Mouse (Mus musculus): Measurements from ENCODE around the gene Gm49711. TPM values are rescaled to one million over a fixed set of nuclear protein-coding genes. Genes with fewer than 3 reads are reported as not detected.

Gene Gm49711
- polyA plus RNA-seq, 1 experiment from 2014 or later, result not detected

DNA sequence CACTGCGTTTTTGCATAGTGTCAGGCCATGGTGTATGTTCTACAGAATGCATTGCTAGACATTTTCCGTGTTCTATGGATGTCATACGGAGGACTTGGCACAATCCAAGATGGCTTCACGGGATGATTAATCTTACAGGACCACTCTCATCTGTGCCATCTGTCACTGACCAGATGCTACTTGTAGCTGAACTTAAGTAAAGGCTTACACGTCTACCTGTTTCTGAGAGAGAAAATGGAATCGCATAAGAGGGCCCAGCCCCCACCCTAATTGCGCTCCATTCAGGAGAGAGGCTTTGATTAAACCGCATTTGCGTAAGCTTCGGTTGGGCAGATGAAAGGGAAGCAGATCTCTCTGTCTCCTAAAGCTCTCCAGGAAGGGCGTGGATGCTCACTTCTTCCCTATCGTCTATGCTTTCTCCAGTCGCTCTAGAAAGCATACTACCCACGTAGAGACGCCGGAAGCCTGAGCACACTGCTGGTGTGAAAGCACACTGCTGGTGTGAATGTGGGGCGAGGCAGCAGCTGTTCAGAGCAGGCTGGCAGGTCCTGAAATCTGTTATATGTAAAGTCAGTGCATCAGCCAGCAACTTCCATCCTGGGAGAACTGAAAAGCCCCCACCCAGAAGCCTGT, 62.9 kb downstream of the Gm49711 start:
- Histone ChIP-seq H3K27me3 (no peaks in the 10 kb centered on the region), H3K4me1 (replicated peaks) (peaks cover 6% of the 10 kb centered on the region; the same call in 1 of the 2 replicates), H3K36me3 (replicated peaks) (no peaks in the 10 kb centered on the region), H3K9ac (no peak overlapping the region), H3K9me3 (replicated peaks) (no peaks in the 10 kb centered on the region; the same call in 1 of the 2 replicates), H3K4me2 (no peak overlapping the region), H3K27ac (replicated peaks) (no peak overlapping the region), H3K4me3 (replicated peaks) (no peak overlapping the region)
- 72% methylated on average over 17 of the region's 17 CpGs for WGBS (ENCODE audit: insufficient replicate concordance)
- ATAC-seq (ENCODE audit: insufficient read depth), result no peak

DNA sequence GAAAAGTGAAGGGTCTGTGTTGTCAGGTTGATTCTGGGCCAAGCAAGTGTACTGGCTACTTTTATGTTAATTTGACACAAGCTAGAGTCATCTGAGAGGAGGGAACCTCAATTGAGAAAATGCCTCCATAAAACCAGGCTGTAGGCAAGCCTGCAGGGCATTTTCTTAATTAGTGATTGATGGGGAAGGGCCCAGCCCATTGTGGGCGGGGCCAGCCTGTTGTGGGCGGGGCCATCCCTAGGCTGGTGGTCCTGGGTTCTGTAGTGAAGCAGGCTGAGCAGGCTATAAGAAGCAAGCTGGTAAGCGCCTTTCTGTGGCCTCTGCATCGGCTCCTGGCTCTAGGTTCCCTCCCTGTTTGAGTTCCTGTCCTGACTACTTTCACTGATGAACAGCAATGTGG, 69.1 kb downstream of the Gm49711 start:
- no peaks in the 10 kb centered on the region for H3K36me3 ChIP-seq (replicated peaks)
- no peak overlapping the region for H3K4me3 ChIP-seq (replicated peaks)
- no peaks in the 10 kb centered on the region for H3K27me3 ChIP-seq
- no peaks in the 10 kb centered on the region for H3K4me1 ChIP-seq (replicated peaks)
- no peaks in the 10 kb centered on the region; the same call in 1 of the 2 replicates for H3K9me3 ChIP-seq (replicated peaks)
- H3K9ac ChIP-seq, result no peak overlapping the region
- H3K4me2 ChIP-seq, result no peak overlapping the region
- H3K27ac ChIP-seq (replicated peaks), result no peak overlapping the region
- 36% methylated on average over 4 of the region's 4 CpGs for WGBS (ENCODE audit: insufficient replicate concordance)
- ATAC-seq (ENCODE audit: insufficient read depth), result no peak

DNA sequence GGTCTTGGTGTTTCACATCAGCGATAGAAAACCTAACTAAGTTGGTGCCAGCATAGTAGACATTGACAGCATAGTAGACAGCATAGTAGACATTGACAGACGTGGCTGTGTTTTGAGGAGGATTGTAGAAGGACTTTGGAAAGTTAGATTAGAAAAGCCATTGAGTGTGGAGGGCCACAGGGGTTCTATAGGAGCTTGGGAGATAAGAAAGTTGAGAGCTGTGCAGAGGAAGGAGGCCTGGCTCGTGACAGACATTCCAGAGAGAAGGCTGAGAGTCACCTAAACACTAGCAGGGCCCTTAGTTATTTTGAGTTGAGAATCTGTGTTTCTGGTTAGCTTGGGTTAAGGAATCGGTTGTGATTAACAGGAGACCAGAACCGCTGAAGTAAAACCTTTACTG, 69.5 kb downstream of the Gm49711 start:
- H3K27me3 ChIP-seq, result no peaks in the 10 kb centered on the region
- 63% methylated on average over 5 of the region's 5 CpGs for WGBS (ENCODE audit: insufficient replicate concordance)
- no peak overlapping the region for H3K27ac ChIP-seq (replicated peaks)
- no peaks in the 10 kb centered on the region for H3K36me3 ChIP-seq (replicated peaks)
- no peak overlapping the region for H3K9ac ChIP-seq
- ATAC-seq (ENCODE audit: insufficient read depth), result no peak
- no peak overlapping the region for H3K4me2 ChIP-seq
- H3K4me1 ChIP-seq (replicated peaks), result no peaks in the 10 kb centered on the region
- no peaks in the 10 kb centered on the region; the same call in 1 of the 2 replicates for H3K9me3 ChIP-seq (replicated peaks)
- H3K4me3 ChIP-seq (replicated peaks), result no peak overlapping the region

DNA sequence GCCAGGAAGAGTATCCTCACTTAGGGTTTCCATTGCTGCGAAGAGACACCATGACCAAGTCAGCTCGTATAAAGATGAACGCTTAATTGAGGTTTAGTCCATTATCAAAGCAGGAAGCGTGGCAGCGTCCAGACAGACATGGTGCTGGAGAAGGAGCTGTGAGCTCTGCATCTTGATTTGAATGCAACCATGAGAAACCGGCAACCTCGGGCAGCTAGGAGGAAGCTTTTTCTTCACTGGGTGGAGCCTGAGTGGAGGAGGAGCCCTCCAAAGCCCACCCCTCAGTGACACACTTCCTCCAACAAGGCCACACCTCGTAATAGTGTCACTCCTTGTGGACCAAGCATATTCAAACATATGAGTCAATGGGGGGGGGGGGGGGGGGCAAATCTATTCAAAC, 71.7 kb downstream of the Gm49711 start:
- Histone ChIP-seq H3K4me1 (replicated peaks) (no peaks in the 10 kb centered on the region), H3K36me3 (replicated peaks) (no peaks in the 10 kb centered on the region), H3K4me2 (no peak overlapping the region), H3K27me3 (no peaks in the 10 kb centered on the region), H3K4me3 (replicated peaks) (no peak overlapping the region), H3K9ac (no peak overlapping the region), H3K9me3 (replicated peaks) (no peaks in the 10 kb centered on the region), H3K27ac (replicated peaks) (no peak overlapping the region)
- no peak for ATAC-seq (ENCODE audit: insufficient read depth)
- 63% methylated on average over 8 of the region's 8 CpGs for WGBS (ENCODE audit: insufficient replicate concordance)

DNA sequence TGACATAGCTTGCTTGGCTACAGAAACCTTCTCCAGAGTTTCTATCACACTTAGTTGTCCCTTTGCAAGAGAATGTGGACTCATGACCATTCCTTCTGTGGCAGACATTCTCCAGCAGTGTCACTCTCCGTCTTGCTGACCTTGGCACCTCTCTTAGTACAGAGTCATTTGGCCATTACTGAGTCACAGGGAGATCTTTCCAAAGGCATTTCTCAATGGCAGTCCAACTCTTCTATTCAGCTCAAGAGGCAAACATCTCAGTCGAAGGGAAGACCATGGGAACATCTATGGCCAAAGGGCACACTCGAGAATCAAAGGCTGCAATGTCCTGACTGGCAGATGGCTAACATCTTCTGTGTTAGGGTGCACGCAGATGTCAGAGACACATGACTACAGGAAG, 74.4 kb downstream of the Gm49711 start:
- no peaks in the 10 kb centered on the region for H3K4me1 ChIP-seq (replicated peaks)
- no peaks in the 10 kb centered on the region for H3K36me3 ChIP-seq (replicated peaks)
- no peak overlapping the region for H3K27ac ChIP-seq (replicated peaks)
- no peaks in the 10 kb centered on the region for H3K27me3 ChIP-seq
- H3K9ac ChIP-seq, result no peak overlapping the region
- no peak overlapping the region for H3K4me3 ChIP-seq (replicated peaks)
- 56% methylated on average over 4 of the region's 4 CpGs for WGBS (ENCODE audit: insufficient replicate concordance)
- ATAC-seq (ENCODE audit: insufficient read depth), result no peak
- H3K4me2 ChIP-seq, result no peak overlapping the region
- H3K9me3 ChIP-seq (replicated peaks), result no peaks in the 10 kb centered on the region

DNA sequence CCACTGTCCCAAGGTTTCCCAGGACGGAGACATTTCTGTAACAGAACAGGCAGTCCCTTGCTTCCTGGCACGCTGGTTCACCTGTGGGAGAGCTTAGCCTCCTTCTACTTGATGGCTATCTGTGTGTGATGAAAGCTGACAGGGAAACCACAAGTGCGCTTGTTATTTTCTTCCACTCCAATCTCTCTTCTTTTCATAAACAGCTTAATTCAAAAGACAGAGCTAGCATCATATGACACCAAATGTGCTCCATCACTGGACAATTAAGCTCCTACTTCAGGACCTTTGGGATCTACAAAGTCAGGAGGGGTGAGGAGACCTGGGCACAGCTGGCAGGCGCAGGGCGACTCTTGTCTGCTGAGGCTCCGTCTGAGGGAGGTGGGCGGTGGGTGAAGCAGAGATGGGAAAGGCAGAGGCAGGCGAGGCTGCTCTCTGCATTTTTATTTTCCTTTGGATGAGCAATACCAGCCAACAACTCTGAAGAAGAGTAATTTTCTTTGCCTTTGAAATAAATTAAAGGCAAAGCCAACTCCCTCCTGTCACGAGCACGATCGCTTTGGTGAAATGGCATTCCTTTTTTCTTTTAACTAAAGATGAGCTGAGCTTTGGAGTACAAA, 76.1 kb downstream of the Gm49711 start:
- no peak for ATAC-seq (ENCODE audit: insufficient read depth)
- H3K27me3 ChIP-seq, result no peaks in the 10 kb centered on the region

DNA sequence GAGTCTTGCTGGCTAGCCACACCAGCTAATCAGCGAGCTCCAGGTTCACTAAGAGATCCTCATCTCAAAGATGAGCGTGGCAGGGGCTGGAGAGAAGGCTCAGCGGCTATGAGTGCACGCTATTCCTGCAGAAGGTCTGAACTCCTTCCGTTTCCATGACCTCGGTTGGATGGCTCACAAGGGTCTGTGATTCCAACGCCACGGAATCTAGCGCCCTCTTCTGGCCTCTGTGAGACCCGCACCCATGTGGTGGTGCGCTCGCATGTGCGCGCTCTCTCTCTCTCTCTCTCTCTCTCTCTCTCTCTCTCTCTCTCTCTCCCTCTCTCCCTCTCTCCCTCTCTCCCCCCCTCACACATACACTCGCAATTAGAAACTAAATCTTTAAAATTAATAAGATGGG, 78.2 kb downstream of the Gm49711 start:
- H3K4me1 ChIP-seq (replicated peaks), result no peaks in the 10 kb centered on the region
- no peaks in the 10 kb centered on the region for H3K9me3 ChIP-seq (replicated peaks)
- no peak overlapping the region for H3K9ac ChIP-seq
- no peak overlapping the region for H3K4me2 ChIP-seq
- H3K36me3 ChIP-seq (replicated peaks), result no peaks in the 10 kb centered on the region
- no peak overlapping the region for H3K4me3 ChIP-seq (replicated peaks)
- no peak overlapping the region for H3K27ac ChIP-seq (replicated peaks)
- WGBS (ENCODE audit: insufficient replicate concordance), result 83% methylated on average over 15 of the region's 15 CpGs
- no peak for ATAC-seq (ENCODE audit: insufficient read depth)
- H3K27me3 ChIP-seq, result no peaks in the 10 kb centered on the region

More for the DNA sequence above, 76.1 kb downstream of the Gm49711 start:
- no peak overlapping the region for H3K9ac ChIP-seq
- H3K9me3 ChIP-seq (replicated peaks), result no peaks in the 10 kb centered on the region
- no peak overlapping the region for H3K4me2 ChIP-seq
- WGBS (ENCODE audit: insufficient replicate concordance), result 72% methylated on average over 11 of the region's 11 CpGs
- H3K36me3 ChIP-seq (replicated peaks), result no peaks in the 10 kb centered on the region
- no peak overlapping the region for H3K4me3 ChIP-seq (replicated peaks)
- no peaks in the 10 kb centered on the region for H3K4me1 ChIP-seq (replicated peaks)
- H3K27ac ChIP-seq (replicated peaks), result no peak overlapping the region

DNA sequence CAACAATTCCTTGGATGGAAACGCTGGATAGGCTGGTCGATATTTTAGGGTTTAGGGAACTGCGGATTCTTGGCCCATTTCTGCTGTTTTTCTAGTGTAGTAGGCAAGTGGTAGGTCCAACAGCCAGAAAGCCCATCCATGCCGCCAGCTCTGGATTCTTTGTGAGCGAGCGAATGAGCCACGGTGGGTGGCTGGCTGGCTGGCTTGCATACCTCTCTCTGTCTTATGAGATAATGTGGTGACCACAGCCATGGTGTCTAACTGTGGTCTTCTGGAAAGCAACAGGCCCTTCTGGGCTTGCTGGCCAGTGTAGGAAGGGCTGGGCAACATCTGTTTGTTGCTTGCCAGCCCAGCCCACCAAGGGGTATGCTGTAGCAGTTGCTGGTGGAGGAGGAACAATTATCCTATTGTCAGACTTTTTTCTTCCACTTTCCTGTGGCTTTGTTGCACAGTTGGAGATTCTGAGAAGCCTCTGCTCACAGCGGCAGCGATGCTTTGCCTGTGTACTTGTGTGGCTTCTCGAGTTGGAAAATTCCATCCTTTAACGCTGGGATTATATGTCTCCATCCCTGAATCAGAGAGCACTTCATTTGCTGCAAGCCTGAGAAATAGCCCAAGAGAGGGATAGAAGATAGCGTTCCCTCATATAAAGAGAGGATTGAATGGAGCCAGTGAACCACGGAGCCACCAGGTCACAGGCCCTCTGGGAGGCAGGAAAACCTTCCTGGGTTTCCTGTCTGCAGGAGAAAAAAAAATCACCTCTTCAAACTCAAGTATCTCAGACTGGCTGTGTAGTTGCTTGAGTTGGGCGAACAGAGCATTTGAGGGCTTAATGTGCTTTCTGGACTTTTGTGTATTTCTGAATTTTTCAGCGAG, 81.5 kb downstream of the Gm49711 start:
- WGBS (ENCODE audit: insufficient replicate concordance), result 55% methylated on average over 15 of the region's 15 CpGs

DNA sequence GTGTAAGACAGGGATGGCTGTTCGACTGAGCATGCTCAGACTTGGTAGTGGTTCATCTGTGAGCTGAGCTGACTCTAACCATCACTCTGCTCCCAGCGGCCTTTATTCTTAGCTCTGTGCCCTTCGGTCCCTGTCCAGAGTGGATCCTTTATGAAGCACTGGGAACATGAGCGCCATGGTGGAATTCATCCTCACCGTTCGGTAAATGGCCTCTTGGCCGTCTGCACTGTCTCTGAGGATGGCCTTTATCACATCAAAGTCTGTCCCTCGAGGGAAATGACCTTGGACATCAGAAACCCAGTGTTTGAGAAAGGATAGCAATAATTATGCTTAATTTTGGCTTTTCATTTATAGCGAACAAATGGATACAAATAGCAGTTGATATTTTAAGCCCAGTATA, 82.2 kb downstream of the Gm49711 start:
- no peak for ATAC-seq (ENCODE audit: insufficient read depth)
- WGBS (ENCODE audit: insufficient replicate concordance), result 63% methylated on average over 9 of the region's 9 CpGs

More for the DNA sequence above, 81.5 kb downstream of the Gm49711 start:
- ATAC-seq (ENCODE audit: insufficient read depth), result no peak
- Histone ChIP-seq H3K36me3 (replicated peaks) (no peaks in the 10 kb centered on the region), H3K4me1 (replicated peaks) (no peaks in the 10 kb centered on the region), H3K27ac (replicated peaks) (no peak overlapping the region), H3K4me2 (no peak overlapping the region), H3K9ac (no peak overlapping the region), H3K4me3 (replicated peaks) (no peak overlapping the region), H3K27me3 (no peaks in the 10 kb centered on the region), H3K9me3 (replicated peaks) (no peaks in the 10 kb centered on the region)

DNA sequence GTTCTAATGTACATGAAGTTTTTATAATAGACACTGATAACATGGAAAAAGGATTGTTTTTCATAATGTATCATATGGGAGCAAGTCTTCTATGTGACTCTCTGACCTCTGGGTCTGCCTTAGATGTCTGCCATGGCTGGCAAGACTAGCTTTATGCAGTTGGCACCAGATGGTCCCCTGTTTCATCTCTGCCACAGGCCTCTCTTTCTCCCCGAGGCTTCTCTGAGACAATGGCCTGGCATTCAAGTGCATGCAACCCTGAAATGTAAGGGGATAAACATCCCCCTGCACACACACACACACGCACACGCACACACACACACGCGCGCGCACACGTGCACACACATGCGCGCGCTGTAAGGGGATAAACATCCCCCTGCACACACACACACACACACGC, 82.9 kb downstream of the Gm49711 start:
- Histone ChIP-seq H3K9me3 (replicated peaks) (no peaks in the 10 kb centered on the region), H3K4me3 (replicated peaks) (no peak overlapping the region), H3K36me3 (replicated peaks) (no peaks in the 10 kb centered on the region), H3K4me1 (replicated peaks) (no peaks in the 10 kb centered on the region), H3K9ac (no peak overlapping the region), H3K27me3 (no peaks in the 10 kb centered on the region), H3K4me2 (no peak overlapping the region), H3K27ac (replicated peaks) (no peak overlapping the region)
- 90% methylated on average over 12 of the region's 12 CpGs for WGBS (ENCODE audit: insufficient replicate concordance)
- ATAC-seq (ENCODE audit: insufficient read depth), result no peak

More for the DNA sequence above, 82.2 kb downstream of the Gm49711 start:
- H3K9me3 ChIP-seq (replicated peaks), result no peaks in the 10 kb centered on the region
- no peaks in the 10 kb centered on the region for H3K4me1 ChIP-seq (replicated peaks)
- H3K27me3 ChIP-seq, result no peaks in the 10 kb centered on the region
- H3K9ac ChIP-seq, result no peak overlapping the region
- no peaks in the 10 kb centered on the region for H3K36me3 ChIP-seq (replicated peaks)
- H3K4me3 ChIP-seq (replicated peaks), result no peak overlapping the region
- H3K27ac ChIP-seq (replicated peaks), result no peak overlapping the region
- no peak overlapping the region for H3K4me2 ChIP-seq

DNA sequence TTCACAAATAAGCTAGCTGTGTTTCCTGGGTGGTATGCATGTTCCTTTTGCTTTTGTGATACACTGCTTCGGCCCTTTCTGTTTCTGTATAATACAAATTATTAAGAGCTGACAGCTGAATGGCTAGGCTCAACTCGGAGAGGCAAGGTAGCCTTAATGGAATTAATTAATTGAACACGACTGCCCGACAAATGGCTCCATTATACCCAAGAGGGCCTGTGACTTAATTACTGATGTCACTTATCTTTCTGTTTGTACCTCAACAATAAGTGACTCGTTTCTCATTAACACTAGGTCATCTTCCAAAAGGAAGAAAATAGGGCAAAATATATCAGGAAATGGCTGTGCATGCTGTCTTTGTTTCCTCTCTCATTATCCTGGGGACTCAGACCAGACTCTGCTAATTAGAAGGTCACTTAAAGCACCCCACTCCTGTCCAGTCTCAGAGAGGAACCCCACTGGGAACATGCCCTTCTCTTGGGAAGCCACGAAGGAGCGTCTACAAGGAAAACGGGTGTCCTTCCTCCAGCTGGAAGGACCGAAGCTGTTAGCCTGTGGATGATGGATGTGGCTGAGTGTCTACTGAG, 84.4 kb downstream of the Gm49711 start:
- no peak overlapping the region for H3K9ac ChIP-seq
- H3K4me1 ChIP-seq (replicated peaks), result no peaks in the 10 kb centered on the region
- WGBS (ENCODE audit: insufficient replicate concordance), result 60% methylated on average over 9 of the region's 9 CpGs
- H3K4me3 ChIP-seq (replicated peaks), result no peak overlapping the region
- ATAC-seq (ENCODE audit: insufficient read depth), result no peak
- no peaks in the 10 kb centered on the region for H3K27me3 ChIP-seq
- no peaks in the 10 kb centered on the region for H3K9me3 ChIP-seq (replicated peaks)
- H3K36me3 ChIP-seq (replicated peaks), result no peaks in the 10 kb centered on the region
- no peak overlapping the region for H3K4me2 ChIP-seq
- H3K27ac ChIP-seq (replicated peaks), result no peak overlapping the region

Measured in liver, embryonic 15.5 days (tissue).